Mouse (Mus musculus): ENCODE measurements at regions not wholly inside any gene's neighbourhood (a gene's known extent, or its start where the extent isn't known, plus 50 kb on each side); places are given as distances from the start of the nearest gene placed in this dataset.

GRCm38 (mm10) chr6:52105031-52105593, 53.0 kb downstream of the Hoxa1 start:
- TF ChIP-seq POLR2A (IDR thresholded peaks at IDR 0.05; ENCODE audit: control insufficient read depth, low read depth, low read length) (no peak), CTCF (IDR thresholded peaks at IDR 0.05; ENCODE audit: control insufficient read depth, insufficient read depth, insufficient replicate concordance, low read depth, low read length) (no peak)
